Mouse (Mus musculus) E14TG2a.4 (cell line): ENCODE measurements around the gene Dpysl5.

Experiments used
- CTCF ChIP-seq: conservative IDR thresholded peaks from 2 replicates; pipeline ENCODE4 v1.5.1; 2014; ENCODE audit warnings: low read length
- NANOG ChIP-seq: IDR thresholded peaks from 2 replicates; pipeline ENCODE4 v1.6.1; 2014; ENCODE audit warnings: borderline replicate concordance, low read length, mixed read lengths

- TF ChIP-seq CTCF (no peak), NANOG (no peak)
Measured at GRCm38 (mm10) chr5:30841896-30842295, 130.5 kb downstream of the Dpysl5 start.
